Mouse (Mus musculus) liver, postnatal 0 days (tissue): Measurements from ENCODE around the gene Wdfy2.

Experiments used
- CTCF ChIP-seq: sonication (generic); IDR thresholded peaks from 2 replicates; pipeline ENCODE4 v1.5.1; 2016; ENCODE audit warnings: antibody characterized with exemption, low read depth
- EP300 ChIP-seq: IDR thresholded peaks from 2 replicates; pipeline ENCODE4 v1.6.1; 2016; ENCODE audit warnings: antibody characterized with exemption, low read depth, mild to moderate bottlenecking

GRCm38 (mm10) chr14:62884639-62885038, 47.2 kb downstream of the Wdfy2 start:
- no peak for TF ChIP-seq CTCF
- no peak for TF ChIP-seq EP300
